Mouse (Mus musculus): ENCODE data around the gene Sirt5.

The Sirt5 gene

DNA sequence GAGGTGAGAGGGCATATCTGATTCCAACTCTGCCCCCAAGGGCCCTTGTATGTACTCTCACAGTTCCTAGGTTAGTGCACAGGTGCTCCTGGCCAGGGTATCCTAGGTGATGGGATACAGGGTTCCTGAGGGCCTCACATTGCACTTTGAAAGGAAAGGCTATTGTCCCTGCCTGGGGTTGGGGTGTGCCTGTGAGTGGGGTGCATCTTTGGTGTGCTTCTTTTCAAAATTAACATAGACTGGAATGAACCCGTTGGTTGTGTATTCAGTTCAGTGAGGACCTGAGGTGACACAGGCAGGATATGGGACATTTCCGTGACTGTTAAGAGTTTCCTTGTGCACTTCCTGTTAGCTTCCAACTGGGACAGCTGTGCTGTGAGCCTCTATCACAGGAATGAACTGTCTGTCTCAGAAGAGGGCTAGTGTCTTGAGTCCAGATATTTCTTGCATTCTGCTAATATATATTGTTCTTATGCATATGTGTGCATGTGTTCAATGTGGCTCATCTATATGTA lies 9.7 kb downstream of the Sirt5 start:
- no peak for DNase-seq

- DNase-seq, result no peak
These were observed 14.7 kb downstream of the Sirt5 start for GRCm38 (mm10) chr13:43379989-43380388.

GRCm38 (mm10) chr13:43385321-43385720 lies 20.0 kb downstream of the Sirt5 start:
- no peak for DNase-seq

GRCm38 (mm10) chr13:43397700-43398296 lies 32.5 kb downstream of the Sirt5 start:
- no peak for DNase-seq

- DNase-seq, result peak; percentile 92
These were observed 33.2 kb downstream of the Sirt5 start, which contains the start of gene Nol7 for GRCm38 (mm10) chr13:43398297-43399080. Gene Nol7 (plus strand): TSS chr13:43398390.

- no peak for DNase-seq
These were observed 34.3 kb downstream of the Sirt5 start for GRCm38 (mm10) chr13:43399576-43399975.

DNA sequence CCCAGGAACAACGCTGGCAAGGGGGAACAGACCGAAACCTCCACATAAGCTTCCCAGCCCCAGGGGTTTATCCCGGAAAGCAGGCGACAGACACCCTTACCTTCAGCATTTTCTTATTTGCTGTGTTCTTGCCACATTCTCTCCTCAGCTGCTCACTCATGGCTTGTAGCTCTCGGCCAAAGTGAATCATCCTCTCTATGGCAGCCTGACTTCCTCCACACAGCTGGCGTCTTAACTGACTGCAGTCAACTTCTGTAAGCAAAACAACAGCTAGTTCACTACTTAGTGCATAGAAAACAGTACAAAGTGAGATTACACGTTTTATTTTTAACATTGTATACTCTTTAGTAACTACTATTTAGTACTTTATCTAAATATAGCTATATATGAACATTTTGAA lies 47.0 kb downstream of the Sirt5 start:
- DNase-seq, result no peak

DNA sequence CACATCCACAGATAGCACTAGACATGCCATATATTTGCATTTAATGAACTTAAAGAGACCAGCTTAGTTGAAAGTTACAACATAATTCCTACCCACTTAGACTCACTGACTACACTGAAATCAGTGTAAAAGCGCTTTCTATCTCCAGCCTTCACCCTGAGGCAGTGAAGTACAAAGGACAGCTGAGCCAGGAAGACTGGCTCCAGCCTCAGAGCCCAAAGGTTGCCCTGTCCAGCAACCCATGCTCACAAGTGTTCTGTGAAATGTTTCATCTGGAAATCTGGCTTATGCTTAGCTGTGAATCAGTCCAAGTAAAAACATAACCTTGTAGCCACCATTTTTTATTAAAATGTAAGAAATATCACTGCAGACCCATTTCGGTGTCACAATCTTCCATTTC lies 48.3 kb downstream of the Sirt5 start:
- no peak for DNase-seq

DNA sequence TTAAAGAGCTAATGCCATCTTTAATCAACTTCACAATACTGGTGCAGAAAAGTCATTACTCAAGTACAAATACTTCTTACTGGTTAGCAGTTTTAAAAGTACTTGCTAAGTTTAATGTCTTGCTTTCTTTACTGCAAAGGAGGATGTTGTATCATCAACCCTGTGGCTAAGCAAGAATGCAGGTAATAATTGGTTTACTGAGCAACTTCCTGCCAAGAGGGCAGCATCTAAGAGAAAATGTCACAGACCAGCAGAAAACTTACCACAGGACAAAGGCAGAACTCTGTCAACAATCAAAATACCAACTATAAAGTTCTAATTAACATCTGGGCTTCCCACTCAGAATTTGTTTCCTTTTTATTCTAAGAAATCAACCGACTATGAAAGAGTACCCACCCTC lies 50.0 kb downstream of the Sirt5 start:
- no peak for DNase-seq

- no peak for DNase-seq
These were observed 63.1 kb downstream of the Sirt5 start for GRCm38 (mm10) chr13:43428436-43428835.

- DNase-seq, result no peak
These were observed 68.1 kb downstream of the Sirt5 start for GRCm38 (mm10) chr13:43433395-43433794.

DNA sequence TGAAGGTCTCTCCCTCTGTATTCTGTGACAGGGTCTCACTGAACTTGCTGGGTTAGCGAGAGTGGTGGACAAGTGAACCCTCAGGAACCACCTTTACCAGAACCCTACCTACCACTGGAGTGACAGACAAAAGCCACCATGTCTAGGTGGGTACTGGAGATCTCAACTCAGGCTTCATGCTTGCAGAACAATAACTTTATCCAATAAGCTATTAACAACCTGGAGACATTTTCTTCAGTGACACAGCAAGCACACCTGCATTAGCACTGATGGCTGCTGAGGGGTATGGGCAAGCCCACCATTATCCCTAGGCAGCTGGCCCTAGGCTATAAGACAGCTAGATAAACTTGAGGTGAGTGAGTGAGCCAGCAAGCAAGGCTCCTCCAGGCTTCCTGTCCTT lies 75.1 kb downstream of the Sirt5 start:
- DNase-seq, result no peak

DNA sequence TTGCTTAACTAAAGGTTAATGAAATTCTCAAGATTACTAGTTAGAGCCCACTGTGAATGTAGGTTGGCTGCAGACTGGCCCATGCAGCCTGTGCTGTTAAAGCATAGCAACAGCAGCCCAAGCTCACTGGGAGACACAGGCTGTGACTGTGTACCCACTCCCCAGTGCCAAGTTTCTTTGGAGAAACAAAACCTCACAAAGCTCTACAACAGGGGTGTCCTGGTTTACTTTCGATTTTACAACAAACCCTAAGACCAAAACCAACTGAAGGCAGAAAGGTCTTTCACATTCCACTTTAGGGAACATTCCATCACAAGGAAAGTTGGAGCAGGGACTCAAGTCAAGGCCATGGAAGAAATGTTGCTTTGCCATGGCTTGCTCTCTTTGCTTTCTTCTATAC lies 77.3 kb downstream of the Sirt5 start:
- no peak for DNase-seq

GRCm38 (mm10) chr13:43443706-43444105 lies 78.4 kb downstream of the Sirt5 start:
- no peak for DNase-seq

- no peak for DNase-seq
These were observed 79.4 kb downstream of the Sirt5 start for GRCm38 (mm10) chr13:43444717-43445116.

All from kidney, adult 11 months (tissue).